Mouse (Mus musculus): Measurements from ENCODE around the gene Tmem8. TPM values are rescaled to one million over a fixed set of nuclear protein-coding genes. Genes with fewer than 3 reads are reported as not detected.
"Not testable (repeated sequence)": the region's sequence is repeated elsewhere in the genome, so short reads cannot be mapped to it uniquely, and the experiment has no call there.

Tmem8 gene
- total and polyA plus RNA-seq, 2 experiments from 2014 or later: 3.5 to 9.0 TPM

GRCm38 (mm10) chr17:26094531-26095110 is 18.5 kb upstream of the Tmem8 start:
- DNase-seq (ENCODE audit: low spot score): no peak
- Histone ChIP-seq H3K4me3 (ENCODE audit: low read depth, low read length) (peak overlapping the region; percentile 57), H3K4me2 (ENCODE audit: low read depth, low read length, poor library complexity, severe bottlenecking) (peak overlapping the region; percentile 90), H3K4me1 (ENCODE audit: insufficient read depth, low read length) (no peaks in the 10 kb centered on the region; the same call in 1 of the 2 replicates), H3K9ac (replicated peaks; ENCODE audit: low read length, poor library complexity, severe bottlenecking) (peak overlapping the region; percentile 67), H3K9me3 (ENCODE audit: low read length) (no peaks in the 10 kb centered on the region), H3K27me3 (ENCODE audit: insufficient read depth, low read length) (no peaks in the 10 kb centered on the region), H3K36me3 (ENCODE audit: insufficient read depth, low read length) (no peaks in the 10 kb centered on the region), H3K27ac (ENCODE audit: low read depth, low read length) (no peak overlapping the region)
- 37% methylated on average over 9 of the region's 9 CpGs for WGBS
- no peak for ATAC-seq (ENCODE audit: low FRiP score)
- TF ChIP-seq CTCF (IDR thresholded peaks at IDR 0.05): no peak

GRCm38 (mm10) chr17:26095121-26095740 is 17.9 kb upstream of the Tmem8 start, which contains the start of gene Nme4:
Nme4 (minus strand) TSS chr17:26095602.
- WGBS: 2% methylated on average over 47 of the region's 47 CpGs
- no peaks in the 10 kb centered on the region for H3K9me3 ChIP-seq (ENCODE audit: low read length)
- H3K36me3 ChIP-seq (ENCODE audit: insufficient read depth, low read length): no peaks in the 10 kb centered on the region
- DNase-seq (ENCODE audit: low spot score): peak; percentile 54
- no peak for TF ChIP-seq CTCF (IDR thresholded peaks at IDR 0.05)
- no peaks in the 10 kb centered on the region; the same call in 1 of the 2 replicates for H3K4me1 ChIP-seq (ENCODE audit: insufficient read depth, low read length)
- H3K27ac ChIP-seq (ENCODE audit: low read depth, low read length): no peak within 1 kb of the TSS
- peak; percentile 63 for ATAC-seq (ENCODE audit: low FRiP score)
- H3K27me3 ChIP-seq (ENCODE audit: insufficient read depth, low read length): no peaks in the 10 kb centered on the region
- H3K4me3 ChIP-seq (ENCODE audit: low read depth, low read length): peak within 1 kb of the TSS; percentile 57
- peak within 1 kb of the TSS; percentile 90 for H3K4me2 ChIP-seq (ENCODE audit: low read depth, low read length, poor library complexity, severe bottlenecking)
- peak within 1 kb of the TSS; percentile 67 for H3K9ac ChIP-seq (replicated peaks; ENCODE audit: low read length, poor library complexity, severe bottlenecking)

- DNase-seq (ENCODE audit: low spot score) (no peak), ATAC-seq (ENCODE audit: low FRiP score) (no peak)
- no peaks in the 10 kb centered on the region for H3K27me3 ChIP-seq (ENCODE audit: insufficient read depth, low read length)
- H3K4me2 ChIP-seq (ENCODE audit: low read depth, low read length, poor library complexity, severe bottlenecking): no peak overlapping the region
- no peaks in the 10 kb centered on the region for H3K36me3 ChIP-seq (ENCODE audit: insufficient read depth, low read length)
- no peak overlapping the region for H3K27ac ChIP-seq (ENCODE audit: low read depth, low read length)
- H3K4me1 ChIP-seq (ENCODE audit: insufficient read depth, low read length): no peaks in the 10 kb centered on the region; the same call in 1 of the 2 replicates
- TF ChIP-seq CTCF (IDR thresholded peaks at IDR 0.05): no peak
- 94% methylated on average over 7 of the region's 7 CpGs for WGBS
- no peaks in the 10 kb centered on the region for H3K9me3 ChIP-seq (ENCODE audit: low read length)
- no peak overlapping the region for H3K4me3 ChIP-seq (ENCODE audit: low read depth, low read length)
- no peak overlapping the region for H3K9ac ChIP-seq (replicated peaks; ENCODE audit: low read length, poor library complexity, severe bottlenecking)
Observed at GRCm38 (mm10) chr17:26098461-26098860, 14.6 kb upstream of the Tmem8 start.

GRCm38 (mm10) chr17:26099316-26099715 is 13.8 kb upstream of the Tmem8 start:
- not testable (repeated sequence) for DNase-seq (ENCODE audit: low spot score); ATAC-seq (ENCODE audit: low FRiP score); H3K9ac ChIP-seq (replicated peaks; ENCODE audit: low read length, poor library complexity, severe bottlenecking); H3K4me2 ChIP-seq (ENCODE audit: low read depth, low read length, poor library complexity, severe bottlenecking); H3K9me3 ChIP-seq (ENCODE audit: low read length); H3K27me3 ChIP-seq (ENCODE audit: insufficient read depth, low read length); H3K4me1 ChIP-seq (ENCODE audit: insufficient read depth, low read length); H3K4me3 ChIP-seq (ENCODE audit: low read depth, low read length); H3K36me3 ChIP-seq (ENCODE audit: insufficient read depth, low read length); H3K27ac ChIP-seq (ENCODE audit: low read depth, low read length)
- TF ChIP-seq CTCF (IDR thresholded peaks at IDR 0.05): peak; percentile 63
- WGBS: 65% methylated on average over 3 of the region's 3 CpGs

- H3K4me2 ChIP-seq (ENCODE audit: low read depth, low read length, poor library complexity, severe bottlenecking): no peak overlapping the region
- DNase-seq (ENCODE audit: low spot score) (no peak), ATAC-seq (ENCODE audit: low FRiP score) (no peak)
- H3K9ac ChIP-seq (replicated peaks; ENCODE audit: low read length, poor library complexity, severe bottlenecking): no peak overlapping the region
- H3K27ac ChIP-seq (ENCODE audit: low read depth, low read length): no peak overlapping the region
- no peaks in the 10 kb centered on the region for H3K36me3 ChIP-seq (ENCODE audit: insufficient read depth, low read length)
- H3K27me3 ChIP-seq (ENCODE audit: insufficient read depth, low read length): no peaks in the 10 kb centered on the region
- no peaks in the 10 kb centered on the region for H3K9me3 ChIP-seq (ENCODE audit: low read length)
- WGBS: 38% methylated on average over 2 of the region's 2 CpGs
- no peak overlapping the region for H3K4me3 ChIP-seq (ENCODE audit: low read depth, low read length)
- H3K4me1 ChIP-seq (ENCODE audit: insufficient read depth, low read length): no peaks in the 10 kb centered on the region
- TF ChIP-seq CTCF (IDR thresholded peaks at IDR 0.05): no peak
Observed at GRCm38 (mm10) chr17:26100166-26100565, 12.9 kb upstream of the Tmem8 start.

GRCm38 (mm10) chr17:26101478-26101877 is 11.6 kb upstream of the Tmem8 start:
- Histone ChIP-seq H3K27me3 (ENCODE audit: insufficient read depth, low read length) (no peaks in the 10 kb centered on the region), H3K9me3 (ENCODE audit: low read length) (no peaks in the 10 kb centered on the region), H3K4me2 (ENCODE audit: low read depth, low read length, poor library complexity, severe bottlenecking) (no peak overlapping the region), H3K36me3 (ENCODE audit: insufficient read depth, low read length) (no peaks in the 10 kb centered on the region), H3K9ac (replicated peaks; ENCODE audit: low read length, poor library complexity, severe bottlenecking) (no peak overlapping the region), H3K4me3 (ENCODE audit: low read depth, low read length) (no peak overlapping the region), H3K4me1 (ENCODE audit: insufficient read depth, low read length) (no peaks in the 10 kb centered on the region), H3K27ac (ENCODE audit: low read depth, low read length) (no peak overlapping the region)
- DNase-seq (ENCODE audit: low spot score) (no peak), ATAC-seq (ENCODE audit: low FRiP score) (no peak)
- WGBS: 42% methylated on average over 3 of the region's 4 CpGs
- TF ChIP-seq CTCF (IDR thresholded peaks at IDR 0.05): no peak
